Mouse (Mus musculus): ENCODE results near the gene Lzic. TPM values are rescaled to one million over a fixed set of nuclear protein-coding genes. Genes with fewer than 3 reads are reported as not detected.

Gene Lzic
- total RNA-seq, 1 experiment from 2014 or later = 25.8 TPM

DNA sequence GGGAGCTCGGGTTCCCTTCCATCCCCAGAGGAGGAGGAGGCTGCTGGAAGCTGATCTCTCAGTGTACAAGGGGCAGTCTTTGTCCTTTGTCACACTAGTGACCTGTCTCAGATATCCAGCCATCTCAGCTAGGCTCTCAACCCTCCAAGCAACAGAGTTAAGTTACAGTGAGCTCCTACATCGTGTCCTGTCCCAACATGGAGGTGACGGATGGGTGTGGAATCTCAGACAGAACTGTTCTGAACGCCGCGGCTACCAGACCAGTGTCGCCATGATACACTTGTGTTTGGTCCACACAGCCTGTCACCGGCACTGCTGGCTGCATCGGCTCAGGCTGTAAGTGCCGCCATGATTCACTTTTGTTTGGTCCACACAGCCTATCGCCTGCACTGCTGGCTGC is 8.0 kb upstream of the Lzic start, which contains the start of gene Tmem274:
TSS of gene Tmem274 (plus strand) at position 301 of the 400 bp plus-strand sequence.
- no peak for DNase-seq

DNA sequence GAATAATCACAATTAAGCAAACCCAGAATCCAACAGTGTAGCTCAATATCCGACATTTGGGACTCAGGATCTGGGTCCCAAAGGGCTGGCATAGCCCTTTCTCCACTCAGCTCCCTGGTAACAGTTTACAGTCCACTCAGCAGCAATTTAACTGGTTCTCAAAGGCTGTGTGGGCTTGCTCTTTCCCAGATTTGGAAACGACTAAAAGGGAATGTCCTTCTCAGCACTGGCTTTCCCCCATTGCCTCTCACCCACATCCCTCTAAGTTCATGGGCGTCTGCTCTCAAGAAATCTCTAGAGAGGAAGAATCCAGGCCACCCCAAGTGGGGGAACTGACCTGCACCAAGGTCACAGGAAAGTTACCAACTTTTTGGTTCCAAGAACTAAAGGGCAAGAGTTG is 463 bp upstream of the Lzic start:
- DNase-seq = no peak

DNA sequence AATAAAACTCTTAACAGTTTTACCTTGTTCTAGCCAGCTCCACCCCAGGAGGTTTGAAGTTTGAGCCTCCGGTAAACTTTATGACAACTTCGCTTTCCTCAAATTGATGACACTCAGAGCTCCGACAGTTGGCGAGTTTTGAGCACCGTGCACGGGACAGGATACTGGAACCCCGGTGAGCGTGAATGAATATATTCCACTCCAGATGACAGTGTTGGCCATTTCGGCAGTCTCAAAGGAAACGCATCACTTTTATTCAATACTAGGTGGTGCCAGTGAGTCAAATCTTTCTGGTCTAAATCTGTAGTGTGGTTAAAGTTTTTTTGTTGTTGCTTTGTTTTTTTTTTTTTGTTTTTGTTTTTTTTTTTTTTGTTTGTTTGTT is 787 bp downstream of the Lzic start:
- no peak for DNase-seq

DNA sequence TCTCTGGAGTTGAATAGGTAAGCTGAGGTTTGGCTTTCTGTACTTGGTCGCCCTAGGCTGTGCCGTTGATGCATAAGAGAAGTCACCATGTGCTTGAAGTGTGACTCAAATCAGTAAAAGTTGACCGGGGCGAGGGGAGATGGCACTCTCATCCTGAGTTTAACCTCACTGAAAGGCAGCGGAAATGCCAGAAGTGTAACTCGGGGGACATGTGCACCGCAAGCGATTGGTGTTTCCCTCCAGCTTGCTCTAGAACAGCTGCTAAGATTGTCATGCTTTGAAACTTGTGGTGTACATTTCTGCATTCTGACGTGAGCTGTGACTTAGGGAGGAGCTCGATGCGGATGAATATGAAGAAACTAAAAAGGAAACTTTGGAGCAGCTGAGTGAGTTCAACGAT is 2.7 kb downstream of the Lzic start:
- DNase-seq = no peak

DNA sequence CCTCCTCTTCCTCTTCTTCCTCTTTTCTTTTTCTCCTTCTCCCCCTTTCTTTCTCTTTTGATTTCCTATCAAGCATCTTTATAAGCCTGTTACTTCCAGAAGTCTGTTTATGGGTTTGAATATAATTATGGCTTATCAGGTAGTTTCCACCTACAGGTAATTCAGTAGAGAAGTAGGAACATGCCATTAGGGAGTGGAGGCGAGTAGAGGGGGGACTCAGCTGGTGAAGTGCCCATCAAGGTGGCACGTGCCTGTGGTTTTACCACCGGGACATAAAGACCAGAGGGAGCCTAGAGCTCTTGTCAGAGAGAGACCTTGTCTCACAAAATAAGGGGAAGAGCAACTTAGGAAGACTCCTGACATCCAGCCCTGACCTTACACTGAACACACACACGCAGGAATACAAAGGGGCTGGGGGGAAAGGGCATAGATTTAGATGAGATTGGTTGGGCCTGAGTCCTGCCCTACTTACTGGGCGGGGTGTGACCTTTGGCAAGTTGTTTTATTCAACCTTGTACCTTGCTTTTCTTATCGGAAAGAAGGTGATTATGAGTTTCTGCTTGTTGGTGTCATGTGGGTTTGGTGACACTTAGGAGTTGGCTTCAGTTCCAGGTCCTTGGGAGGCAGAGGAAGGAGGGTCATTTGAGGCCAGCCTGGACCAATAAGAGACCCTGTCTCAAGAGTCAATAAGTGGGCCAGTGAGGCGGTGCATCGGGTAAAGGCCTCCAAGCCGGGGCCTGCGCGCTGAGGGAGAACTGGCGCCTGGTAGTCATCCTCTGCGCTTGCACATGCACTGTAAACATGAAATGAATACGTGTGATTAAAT is 4.6 kb downstream of the Lzic start:
- no peak for DNase-seq

DNA sequence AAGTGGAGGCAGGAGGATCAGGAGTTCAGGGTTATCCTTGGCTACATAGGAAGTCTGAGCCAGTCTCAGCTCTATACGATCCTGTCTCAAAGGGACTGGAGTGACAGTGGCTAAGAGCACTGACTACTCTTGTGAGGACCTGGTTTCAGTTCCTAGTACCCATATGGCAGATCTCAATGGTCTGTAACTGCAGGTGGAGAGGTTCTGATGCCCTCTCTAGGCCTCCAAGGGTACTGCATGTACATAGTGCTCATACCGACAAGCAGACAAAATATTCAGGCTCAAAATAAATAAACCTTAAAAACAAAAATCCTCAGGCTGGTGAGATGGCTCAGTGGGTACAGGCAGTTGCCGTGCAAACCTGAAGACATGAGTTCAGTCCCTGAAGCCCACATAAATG is 6.1 kb downstream of the Lzic start:
- DNase-seq = no peak

DNA sequence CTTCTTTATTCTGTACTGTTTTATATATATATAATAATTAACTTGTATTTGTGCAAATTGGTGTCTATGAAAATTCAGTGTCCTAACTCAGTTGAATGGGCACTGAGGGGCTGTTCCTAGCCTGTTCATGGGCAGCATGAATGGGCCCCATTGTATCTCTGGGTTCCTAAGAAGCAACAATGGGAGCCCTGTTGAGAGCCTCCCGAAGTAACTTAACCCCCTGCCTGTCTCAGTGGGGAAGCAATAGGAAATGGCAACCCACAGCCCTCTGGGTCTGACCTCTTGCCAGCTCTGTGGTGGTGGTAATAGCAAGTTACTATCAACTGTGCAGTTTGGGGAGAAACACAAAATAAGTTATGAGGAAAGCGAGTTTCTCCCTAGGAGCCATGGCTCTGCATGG is 11.6 kb downstream of the Lzic start:
- DNase-seq = no peak

DNA sequence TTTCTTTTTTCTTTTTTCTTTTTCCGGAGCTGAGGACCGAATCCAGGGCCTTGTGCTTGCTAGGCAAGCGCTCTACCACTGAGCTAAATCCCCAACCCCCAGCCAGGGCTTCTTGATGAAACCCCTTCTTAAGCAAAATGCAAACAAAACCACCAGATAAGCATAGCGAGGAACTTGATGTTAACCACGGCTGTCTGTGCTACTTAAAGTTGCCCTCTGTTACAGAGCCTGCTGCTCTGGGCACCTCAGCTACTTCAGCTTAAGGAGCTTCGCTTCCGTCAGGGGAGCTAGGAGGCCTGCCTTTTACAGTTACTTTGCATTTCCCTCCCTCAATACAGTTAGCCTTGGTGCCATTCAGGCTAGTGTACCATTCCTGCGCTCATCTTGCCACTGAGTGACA is 13.9 kb downstream of the Lzic start:
- no peak for DNase-seq

DNA sequence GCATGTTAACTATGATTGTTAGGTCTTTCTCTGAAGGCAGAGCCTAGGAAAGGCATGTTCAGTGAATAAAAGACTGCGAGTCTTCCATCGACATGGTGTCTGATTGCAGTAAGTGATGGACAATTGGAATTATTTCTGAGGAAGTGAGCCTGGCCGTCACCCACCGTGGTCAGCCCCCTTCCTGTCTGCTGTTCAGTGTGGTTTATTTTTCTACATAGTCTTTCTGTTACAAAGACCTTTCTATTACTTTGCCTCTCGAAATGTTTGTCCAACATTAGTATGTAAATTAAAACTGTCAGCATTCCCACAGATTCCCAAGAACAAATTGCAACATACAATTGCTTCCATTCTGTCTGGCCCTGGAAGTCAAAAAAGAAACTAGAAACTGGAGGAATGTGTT is 14.8 kb downstream of the Lzic start:
- no peak for DNase-seq

DNA sequence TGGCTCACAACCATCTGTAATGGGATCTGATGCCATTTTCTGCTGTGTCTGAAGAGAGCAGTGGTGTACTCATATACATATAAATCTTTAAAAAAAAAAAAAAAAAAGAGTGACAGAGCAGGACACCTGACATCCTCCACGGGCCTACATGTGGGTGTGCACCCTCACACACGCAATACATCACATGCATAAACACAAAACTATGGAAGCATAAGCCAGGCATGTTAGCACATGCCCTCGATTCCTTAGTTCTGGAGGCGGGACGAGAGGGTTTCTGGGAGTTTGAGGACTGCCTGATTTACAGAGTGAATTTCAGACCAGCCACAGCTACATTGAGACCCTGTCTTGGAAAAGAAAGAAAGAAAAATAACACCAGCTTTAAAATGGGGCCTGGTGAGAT is 19.3 kb downstream of the Lzic start:
- DNase-seq = no peak

DNA sequence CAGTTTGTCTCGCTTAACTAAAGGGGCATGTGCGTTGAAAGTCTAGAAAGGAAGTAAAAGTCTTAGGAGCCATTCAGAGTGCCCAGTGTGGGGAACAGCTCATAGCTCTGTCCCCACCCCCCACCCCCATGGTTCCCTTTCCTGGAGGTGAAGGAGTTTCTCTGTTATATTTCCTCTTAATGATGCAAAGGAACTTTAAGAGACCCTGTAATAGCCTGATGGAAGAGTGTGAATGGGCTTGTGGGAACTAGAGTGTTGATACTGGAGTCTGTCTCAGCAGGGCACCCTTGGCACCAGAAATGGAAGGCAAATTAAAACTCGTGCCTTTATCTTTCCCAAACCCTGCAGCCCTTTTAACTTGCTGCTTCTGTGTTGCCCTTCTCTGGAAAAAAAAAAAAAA is 19.8 kb downstream of the Lzic start:
- no peak for DNase-seq

DNA sequence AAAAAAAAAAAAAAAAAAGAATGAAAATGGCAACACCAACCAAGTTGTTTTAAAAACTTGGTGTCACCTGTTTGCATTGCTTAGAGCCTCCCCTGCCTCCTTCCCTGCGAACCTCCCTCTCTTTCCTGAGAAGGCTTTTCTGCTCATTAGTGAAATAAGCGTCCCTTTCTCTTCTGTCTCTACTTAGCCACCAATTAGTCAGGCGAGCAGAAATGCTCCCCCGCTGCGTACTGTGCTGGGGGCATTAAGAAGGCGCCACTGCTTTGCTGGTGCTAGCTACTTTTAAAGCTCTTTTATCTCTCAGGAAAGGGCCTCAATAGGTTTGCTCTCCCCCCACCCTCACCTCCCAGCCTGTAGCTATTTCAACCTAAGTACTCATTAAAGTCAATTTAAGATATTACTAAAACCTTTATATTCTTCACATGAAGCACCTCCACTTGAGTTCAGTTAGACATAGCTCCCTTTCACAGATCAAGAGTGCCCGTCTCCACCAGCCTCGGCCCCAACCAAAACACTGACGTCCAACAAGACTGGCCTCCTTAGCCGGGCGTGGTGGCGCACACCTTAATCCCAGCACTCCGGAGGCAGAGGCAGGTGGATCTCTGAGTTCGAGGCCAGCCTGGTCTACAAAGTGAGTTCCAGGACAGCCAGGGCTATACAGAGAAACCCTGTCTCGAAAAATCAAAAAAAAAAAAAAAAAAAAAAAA is 20.4 kb downstream of the Lzic start:
- no peak for DNase-seq

DNA sequence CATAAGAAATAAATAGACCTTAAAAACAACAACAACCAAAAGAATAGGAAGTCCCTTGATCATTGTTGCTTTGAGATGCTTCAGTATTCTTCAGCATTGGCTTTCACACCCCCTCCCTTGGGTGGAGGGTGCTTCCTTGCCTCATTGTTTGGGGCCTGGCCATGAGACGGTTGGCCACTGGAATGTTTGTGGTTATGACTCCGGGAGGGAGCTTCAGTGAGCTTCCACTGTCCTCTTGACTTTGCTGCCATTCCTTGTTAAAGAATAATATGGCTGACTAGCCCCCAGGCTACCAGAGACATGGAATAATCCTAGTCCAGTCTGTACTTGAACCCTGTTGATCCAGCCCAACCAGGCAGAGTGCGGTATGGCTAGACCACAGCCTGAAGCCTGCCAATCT is 21.9 kb downstream of the Lzic start:
- no peak for DNase-seq

DNA sequence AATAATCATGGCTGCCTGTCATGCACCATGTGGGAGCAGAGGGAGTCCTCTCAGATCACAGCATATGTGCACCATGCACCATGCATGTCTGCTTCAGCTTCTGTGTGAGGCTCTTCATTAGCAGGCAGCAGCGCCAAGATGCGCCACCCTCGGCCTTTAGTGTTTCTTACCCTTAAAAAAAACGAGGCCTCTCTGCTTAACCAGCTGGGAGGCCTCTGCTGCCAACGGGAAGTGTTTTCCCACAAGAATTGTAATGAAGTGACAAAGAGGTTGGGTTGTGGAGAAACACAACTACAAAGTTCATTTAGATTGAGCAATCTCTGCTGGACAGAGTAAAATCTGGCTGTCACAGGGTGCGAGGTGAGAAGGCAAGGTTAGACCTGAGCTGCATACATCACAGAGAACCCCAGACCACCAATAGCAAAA is 26.2 kb downstream of the Lzic start:
- no peak for DNase-seq

DNA sequence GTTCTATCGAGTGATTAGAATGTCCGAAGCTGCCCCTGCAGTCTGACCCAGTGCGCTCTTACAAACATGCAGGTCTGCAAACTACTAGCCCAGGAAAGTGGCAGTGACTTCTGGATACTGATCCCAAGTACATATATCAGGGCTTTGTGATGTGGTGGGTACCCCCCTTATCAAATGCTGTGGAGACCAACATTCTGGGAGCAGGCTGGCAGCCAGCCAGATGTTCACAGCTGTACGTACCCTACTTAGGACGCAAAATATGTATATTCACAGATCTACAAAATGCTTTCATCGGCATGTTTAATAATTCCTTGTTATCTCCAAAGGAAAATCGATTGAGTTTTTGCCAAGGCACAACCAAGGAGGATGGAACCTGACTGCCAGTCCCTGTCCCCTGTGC is 27.0 kb downstream of the Lzic start:
- DNase-seq = no peak

DNA sequence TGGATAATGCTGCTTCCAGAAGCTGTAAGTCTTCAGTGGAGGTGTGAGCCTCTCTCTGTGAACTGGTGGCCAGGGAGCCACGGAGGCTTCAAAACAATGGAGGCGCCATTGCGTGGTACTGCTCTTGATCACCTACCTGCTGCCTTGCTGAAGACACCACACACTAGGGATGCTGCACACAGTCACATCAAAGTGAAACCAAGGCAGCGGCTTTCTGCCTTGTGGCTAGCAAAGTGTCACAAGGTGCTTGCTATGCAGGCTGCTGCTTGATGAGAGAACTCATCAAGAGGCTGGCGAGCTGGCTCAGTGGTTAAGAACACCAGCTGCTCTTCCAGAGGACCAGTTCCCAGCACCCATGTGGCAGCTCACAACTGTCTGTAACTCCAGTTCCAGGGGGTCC is 30.7 kb downstream of the Lzic start:
- DNase-seq = no peak

DNA sequence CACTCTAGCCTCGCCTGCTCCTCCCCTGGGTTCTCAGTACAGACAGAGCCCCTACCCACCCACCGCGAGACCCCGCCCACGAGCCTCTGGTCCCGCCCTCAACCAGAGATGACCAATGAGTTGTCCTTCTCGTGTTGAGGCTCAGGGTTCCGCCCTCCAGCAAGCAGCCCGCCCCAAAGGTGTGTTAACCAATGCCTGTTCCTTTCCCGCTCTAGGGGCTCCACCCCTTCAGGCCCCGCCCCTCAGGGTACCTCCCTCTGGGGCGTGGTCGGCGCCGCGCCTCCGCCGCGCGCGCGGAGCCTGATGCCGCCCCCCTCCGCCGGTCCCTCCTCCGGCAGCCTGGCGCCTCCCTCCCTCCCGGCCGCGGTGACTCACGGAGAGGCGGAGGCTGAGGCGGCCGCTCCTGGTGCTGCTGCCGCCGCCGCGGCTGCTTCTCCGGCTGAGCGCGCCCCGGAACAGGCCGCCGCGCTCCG is 32.9 kb downstream of the Lzic start, which contains the start of gene Ctnnbip1:
TSS of gene Ctnnbip1 (plus strand) at position 369 of the 473 bp plus-strand sequence.
- DNase-seq = peak; percentile 98

DNA sequence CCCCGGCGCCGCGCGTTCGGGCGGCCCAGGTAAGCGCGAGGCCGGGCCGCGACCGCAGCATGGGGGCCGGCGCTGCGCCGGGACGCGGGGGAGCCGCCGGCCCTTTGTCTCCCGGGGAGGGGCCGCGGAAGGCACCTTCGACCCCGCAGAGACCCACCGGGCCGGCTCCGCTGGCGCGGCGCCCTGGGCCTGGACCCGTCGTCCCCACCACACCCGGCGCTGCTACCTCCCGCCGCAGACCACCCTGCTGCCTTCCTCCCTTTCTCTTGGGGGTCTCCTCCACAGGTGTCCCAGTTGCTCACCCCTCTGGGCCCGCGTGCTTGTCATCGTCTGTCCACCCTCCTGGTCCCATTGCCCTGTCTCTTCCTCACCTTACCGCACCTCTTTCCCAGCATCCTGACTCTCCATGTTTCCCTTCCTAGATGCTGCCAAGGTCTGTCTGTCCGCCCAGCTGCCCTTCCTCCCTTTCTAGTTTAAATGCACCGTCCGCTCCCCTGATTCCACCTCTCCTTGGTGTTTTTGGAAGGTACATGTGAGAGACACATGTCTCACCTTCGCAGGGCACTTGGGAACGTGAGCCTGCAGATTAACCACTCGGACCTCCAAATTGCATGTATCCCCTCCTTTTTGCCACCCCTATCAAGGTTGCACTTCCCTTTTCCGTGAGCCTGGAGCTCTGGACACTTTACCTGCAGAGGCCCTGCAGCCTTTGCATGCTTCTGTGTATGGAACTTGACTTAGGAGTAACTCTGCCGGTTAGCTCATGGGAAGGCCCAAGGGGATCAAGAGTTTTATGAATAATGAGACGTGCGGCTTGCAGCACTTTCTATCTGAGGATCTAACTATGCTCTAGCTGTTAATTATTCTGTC is 33.6 kb downstream of the Lzic start:
- DNase-seq = no peak

DNA sequence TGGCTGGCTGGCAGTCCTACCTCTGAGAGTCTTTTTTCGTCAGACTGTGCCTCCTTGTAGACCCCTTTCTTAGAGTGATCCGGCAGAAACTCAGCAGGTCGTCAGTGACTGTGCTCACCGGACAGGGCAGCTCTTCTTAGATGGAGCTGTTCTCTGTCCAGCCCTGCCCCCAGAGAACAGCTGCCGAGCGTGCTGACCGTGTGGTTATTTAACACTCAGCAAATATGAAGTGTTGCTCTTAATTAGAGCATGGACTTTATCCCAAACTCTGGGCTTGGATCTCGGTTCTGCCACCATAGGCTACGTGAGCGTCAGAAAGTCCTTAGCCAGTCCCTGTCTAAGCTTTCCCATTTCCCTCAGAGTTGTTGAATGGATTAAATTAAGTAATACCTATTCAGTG is 36.2 kb downstream of the Lzic start:
- DNase-seq = no peak

DNA sequence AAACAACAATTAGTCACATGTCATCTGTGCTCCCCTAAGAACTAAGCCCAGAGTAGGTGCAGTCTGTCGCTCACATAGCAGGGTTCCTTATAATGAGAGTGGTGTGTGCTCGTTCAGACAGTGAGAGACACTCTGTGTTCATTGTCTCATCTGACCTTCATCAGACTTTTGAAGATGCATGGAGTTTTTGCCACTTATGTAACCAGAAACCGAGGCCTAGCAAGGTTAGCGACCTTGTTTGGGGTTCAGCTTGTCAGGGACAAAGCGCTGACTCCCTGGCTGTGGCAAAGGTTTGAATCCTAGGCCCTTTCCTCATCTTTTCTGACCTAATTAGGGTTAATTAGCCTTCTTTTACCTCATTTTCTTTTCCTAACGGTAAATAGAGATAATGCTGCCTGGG is 38.9 kb downstream of the Lzic start:
- DNase-seq = no peak

DNA sequence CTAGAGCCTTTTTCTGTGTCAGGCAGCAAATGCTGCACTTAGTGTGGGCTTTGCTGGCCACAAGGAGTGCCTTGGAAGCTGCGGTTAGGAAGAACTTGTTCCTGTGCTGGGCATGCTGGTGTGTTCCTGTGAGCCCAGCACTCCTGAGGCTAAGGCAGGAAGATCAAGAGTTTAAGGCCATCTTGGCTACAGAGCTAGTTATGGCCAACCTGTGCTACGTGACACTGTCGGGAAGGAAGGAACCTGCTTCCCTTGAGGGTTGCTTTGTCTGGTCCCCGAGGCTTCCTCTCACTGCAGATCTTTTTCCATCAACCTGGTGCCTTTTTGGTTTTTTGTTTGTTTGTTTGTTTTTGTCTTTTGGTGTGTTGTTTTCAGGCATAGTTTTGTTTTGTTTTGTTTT is 40.1 kb downstream of the Lzic start:
- no peak for DNase-seq

DNA sequence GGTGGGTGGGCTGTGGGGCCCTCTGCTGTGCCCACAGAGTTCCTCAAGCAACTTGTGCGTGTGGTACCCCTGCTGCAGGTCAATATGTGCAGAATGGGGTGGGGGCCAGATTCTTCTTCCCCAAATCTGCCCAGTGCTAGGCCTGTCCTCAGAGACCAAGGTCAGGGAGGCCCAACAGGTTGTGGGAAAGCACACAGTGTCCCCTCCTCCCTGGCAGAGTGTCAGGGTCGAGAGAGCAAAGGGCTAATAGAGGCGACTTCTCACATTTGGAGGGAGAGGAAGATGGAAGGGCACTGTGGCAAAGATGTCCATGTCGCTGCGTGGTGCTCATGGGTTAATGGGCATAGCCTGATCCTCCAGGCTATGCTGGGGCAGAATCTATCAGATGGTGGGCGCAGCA is 40.8 kb downstream of the Lzic start:
- no peak for DNase-seq

DNA sequence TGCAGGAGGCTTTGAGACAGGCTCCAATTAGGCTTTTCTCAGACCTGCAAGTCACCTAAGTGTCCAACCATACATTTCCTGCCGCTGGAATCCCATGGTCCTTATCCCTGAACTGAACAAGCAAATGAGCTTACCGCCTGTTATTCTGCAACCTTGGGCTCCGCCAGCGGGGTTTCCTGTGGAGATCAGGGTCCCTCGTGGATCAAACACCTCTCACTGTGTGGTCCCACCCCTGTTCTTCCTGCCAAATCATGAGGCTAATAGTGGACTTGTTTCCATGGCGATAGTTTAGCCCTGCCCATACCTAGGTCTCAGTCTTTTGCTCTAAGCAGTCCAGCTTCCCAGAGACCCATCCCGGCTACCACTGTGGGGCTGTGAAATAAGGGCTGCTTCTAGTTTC is 41.3 kb downstream of the Lzic start:
- no peak for DNase-seq

Measured in adrenal gland, postnatal 25 days (tissue).